Mouse (Mus musculus) C2C12 (cell line): ENCODE data around the gene Atp23.

Experiments used
- CTCF ChIP-seq: IDR thresholded peaks from one replicate; pipeline ENCODE4 v1.5.1; 2011; ENCODE audit not compliant: control insufficient read depth, insufficient read depth, insufficient read length
- FOSL1 ChIP-seq: IDR thresholded peaks from one replicate; pipeline ENCODE4 v1.8.0; 2011; ENCODE audit warnings: mild to moderate bottlenecking, low read length; ENCODE audit not compliant: poor library complexity, insufficient read depth, severe bottlenecking
- USF1 ChIP-seq: IDR thresholded peaks from one replicate; pipeline ENCODE4 v1.6.1; 2011; ENCODE audit warnings: low read depth, mild to moderate bottlenecking, control low read depth, moderate library complexity

DNA sequence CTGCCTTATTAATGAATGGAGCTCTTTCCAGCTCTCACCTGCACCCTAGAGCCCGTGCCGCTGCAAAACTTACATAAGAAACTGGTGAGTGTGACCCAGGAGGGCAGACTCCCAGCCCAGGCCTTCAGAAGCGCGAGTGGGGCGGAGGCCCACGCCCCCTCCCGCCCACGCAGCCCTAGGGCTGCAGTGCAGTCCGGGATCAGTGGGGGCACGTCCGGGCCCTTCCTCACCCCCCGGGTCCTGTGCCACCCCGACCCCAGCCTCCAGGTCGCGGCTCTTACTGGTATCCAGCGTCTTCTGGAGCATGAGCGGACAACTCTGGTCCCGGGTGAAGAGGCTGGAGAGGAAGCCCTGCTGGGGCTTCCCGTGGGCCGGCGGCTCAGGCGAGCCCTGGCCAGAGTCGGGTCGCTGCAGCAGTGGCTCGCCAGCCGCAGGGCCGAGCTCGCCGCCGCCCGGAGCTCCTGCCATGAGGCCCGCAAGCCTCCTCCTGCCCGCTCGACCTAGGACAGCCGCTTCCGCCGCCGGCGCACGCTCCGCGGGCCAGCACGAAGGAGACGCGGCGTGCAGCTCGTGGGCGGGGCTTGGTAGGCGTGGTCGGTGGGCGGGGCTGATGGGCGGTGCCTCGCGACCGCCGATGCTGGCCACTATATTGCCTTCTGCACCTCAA lies at the start of gene Atp23:
- TF ChIP-seq CTCF (no peak), FOSL1 (no peak), USF1 (no peak)
